Mouse (Mus musculus) kidney, postnatal 0 days (tissue): ENCODE measurements around the gene Hsd17b7. TPM values are rescaled to one million over a fixed set of nuclear protein-coding genes. Genes with fewer than 3 reads are reported as not detected.

Experiments
- ATAC-seq: fragments of 200-750 bp; cut with Nextera tagmentation; replicated peaks from 2 replicates; pipeline ENCODE4 v1.8.0; 2017; ENCODE audit warnings: low read depth, moderate number of reproducible peaks, moderate TSS enrichment, moderate library complexity; ENCODE audit not compliant: low FRiP score
- DNase-seq: peaks from one replicate; pipeline ENCODE4 v3.0.0-alpha.2; 2016; ENCODE audit warnings: low spot score
- H3K27ac ChIP-seq: fragments of 300-500 bp; sonication (generic); 2 replicates; pipeline ENCODE4 v1.5.1; 2014; ENCODE audit warnings: mild to moderate bottlenecking
- H3K27me3 ChIP-seq: fragments of 300-500 bp; sonication (generic); 2 replicates; pipeline ENCODE4 v1.6.1; 2014; ENCODE audit warnings: low read length, mixed read lengths; ENCODE audit not compliant: insufficient read depth
- H3K36me3 ChIP-seq: fragments of 300-500 bp; sonication (generic); 2 replicates; pipeline ENCODE4 v1.6.1; 2014; ENCODE audit warnings: low read length, mixed read lengths; ENCODE audit not compliant: insufficient read depth
- H3K4me1 ChIP-seq: fragments of 300-500 bp; sonication (generic); replicated peaks from 2 replicates; pipeline ENCODE4 v1.6.1; 2014; ENCODE audit warnings: antibody characterized with exemption, low read length, mixed read lengths; ENCODE audit not compliant: insufficient read depth
- H3K4me2 ChIP-seq: fragments of 300-500 bp; sonication (generic); 2 replicates; pipeline ENCODE4 v1.6.1; 2014; ENCODE audit warnings: mild to moderate bottlenecking, low read length, moderate library complexity, mixed read lengths
- H3K4me3 ChIP-seq: fragments of 300-500 bp; sonication (generic); replicated peaks from 2 replicates; pipeline ENCODE4 v1.5.1; 2014; ENCODE audit warnings: low read depth, low read length
- H3K9ac ChIP-seq: fragments of 300-500 bp; sonication (generic); 2 replicates; pipeline ENCODE4 v1.6.1; 2014; ENCODE audit warnings: low read depth, low read length
- H3K9me3 ChIP-seq: fragments of 300-500 bp; sonication (generic); replicated peaks from 2 replicates; pipeline ENCODE4 v1.6.1; 2016; ENCODE audit warnings: low read length, inconsistent platforms, mixed read lengths
- CTCF ChIP-seq: IDR thresholded peaks from 2 replicates; pipeline ENCODE4 v1.5.1; 2016; ENCODE audit warnings: antibody characterized with exemption, low read depth, mild to moderate bottlenecking, moderate library complexity
- WGBS: fragments of 180-500 bp; shearing (Covaris S2); extraction: QIAGEN DNeasy Blood & Tissue Kit; methylation state at CpG from one replicate; pipeline ENCODE4 v1.1.7; 2014; 5-methylcytosine and 5-hydroxymethylcytosine counted together
- polyA plus RNA-seq: library from polyadenylated mRNA; unstranded; fragments of >200 nt; fragmentation: Nextera tagmentation; extraction: Ambion mirVana; gene quantifications from 2 replicates; pipeline ENCODE4 v1.2.1, GENCODE M21; 2015

Gene Hsd17b7
- polyA plus RNA-seq, result 16.4 and 18.1 TPM in 2 replicates

DNA sequence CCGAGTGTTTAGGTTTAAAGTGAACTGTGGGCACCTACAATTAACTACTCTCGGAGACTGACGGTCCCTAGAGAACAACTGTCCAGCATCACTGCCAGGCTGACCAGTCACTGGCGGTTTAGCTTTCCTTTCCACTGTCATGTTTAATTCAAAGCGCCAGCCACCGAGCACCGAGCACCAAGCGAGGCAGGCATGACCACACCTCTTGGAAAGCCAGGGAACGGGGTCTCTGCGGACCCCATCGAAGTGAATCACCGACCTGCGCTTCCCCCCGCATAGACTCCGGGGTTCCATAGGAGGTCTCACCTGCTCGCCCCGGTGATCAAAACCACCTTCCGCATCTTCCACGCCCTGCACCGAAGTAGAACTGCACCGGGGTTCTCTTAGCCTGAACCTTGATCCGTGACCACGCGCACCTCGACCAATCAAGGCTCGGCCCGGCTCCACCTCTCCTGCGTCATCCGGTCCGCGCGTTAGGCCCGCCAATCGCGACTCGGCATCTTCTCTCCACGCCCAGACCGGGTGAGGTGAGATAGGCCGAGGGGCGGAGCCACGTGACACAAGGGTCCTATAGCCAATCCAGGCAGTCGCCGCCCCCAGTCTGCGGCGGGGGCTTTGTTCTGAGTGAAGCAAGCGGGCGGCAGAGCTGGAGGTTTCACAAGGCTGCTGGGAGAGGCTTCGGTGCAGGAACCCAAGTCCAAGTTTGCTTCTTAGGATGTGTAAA is at the start of gene Hsd17b7:
Gene Hsd17b7 (minus strand): TSS at position 450 of the 724 bp plus-strand sequence.
- Histone ChIP-seq H3K4me2 (peak within 1 kb of the TSS; percentile 63), H3K36me3 (no peaks in the 10 kb centered on the region), H3K4me1 (no peaks in the 10 kb centered on the region), H3K27ac (peak within 1 kb of the TSS; percentile 63; the same call in 1 of the 2 replicates), H3K27me3 (no peaks in the 10 kb centered on the region), H3K9ac (peak within 1 kb of the TSS; percentile 62), H3K4me3 (peak within 1 kb of the TSS; percentile 53), H3K9me3 (no peaks in the 10 kb centered on the region)
- no peak for TF ChIP-seq CTCF
- ATAC-seq (peak; percentile 100), DNase-seq (peak; percentile 100)
- under 1% methylated on average over 48 of the region's 48 CpGs for WGBS

DNA sequence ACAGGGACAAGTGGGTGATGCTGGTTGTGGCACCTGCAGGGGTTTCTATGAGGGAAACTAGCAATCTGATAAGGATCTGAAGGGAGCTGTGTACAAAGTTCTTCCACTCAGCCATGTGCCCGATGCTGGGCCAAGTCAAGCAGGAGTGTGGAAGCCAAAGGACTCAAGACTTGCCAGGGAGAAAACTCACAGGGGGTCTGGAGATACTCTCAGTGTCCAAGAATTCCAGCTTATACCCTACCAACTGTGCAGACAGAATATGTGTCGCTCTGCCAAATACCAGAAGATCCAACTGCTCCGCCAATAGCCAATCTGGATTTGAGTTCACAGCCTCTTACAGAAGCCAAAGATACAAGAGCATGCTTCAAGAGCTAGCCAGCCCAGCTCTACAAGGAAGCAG is 45.7 kb upstream of the Hsd17b7 start:
- H3K27ac ChIP-seq, result no peak overlapping the region
- no peak overlapping the region for H3K4me2 ChIP-seq
- no peak for TF ChIP-seq CTCF
- H3K4me1 ChIP-seq, result no peaks in the 10 kb centered on the region
- H3K36me3 ChIP-seq, result no peaks in the 10 kb centered on the region
- no peak overlapping the region for H3K9ac ChIP-seq
- WGBS, result 95% methylated on average over 3 of the region's 3 CpGs
- no peak overlapping the region for H3K4me3 ChIP-seq
- ATAC-seq (no peak), DNase-seq (no peak)
- no peaks in the 10 kb centered on the region for H3K27me3 ChIP-seq
- H3K9me3 ChIP-seq, result peaks cover 13% of the 10 kb centered on the region; the same call in 1 of the 2 replicates

DNA sequence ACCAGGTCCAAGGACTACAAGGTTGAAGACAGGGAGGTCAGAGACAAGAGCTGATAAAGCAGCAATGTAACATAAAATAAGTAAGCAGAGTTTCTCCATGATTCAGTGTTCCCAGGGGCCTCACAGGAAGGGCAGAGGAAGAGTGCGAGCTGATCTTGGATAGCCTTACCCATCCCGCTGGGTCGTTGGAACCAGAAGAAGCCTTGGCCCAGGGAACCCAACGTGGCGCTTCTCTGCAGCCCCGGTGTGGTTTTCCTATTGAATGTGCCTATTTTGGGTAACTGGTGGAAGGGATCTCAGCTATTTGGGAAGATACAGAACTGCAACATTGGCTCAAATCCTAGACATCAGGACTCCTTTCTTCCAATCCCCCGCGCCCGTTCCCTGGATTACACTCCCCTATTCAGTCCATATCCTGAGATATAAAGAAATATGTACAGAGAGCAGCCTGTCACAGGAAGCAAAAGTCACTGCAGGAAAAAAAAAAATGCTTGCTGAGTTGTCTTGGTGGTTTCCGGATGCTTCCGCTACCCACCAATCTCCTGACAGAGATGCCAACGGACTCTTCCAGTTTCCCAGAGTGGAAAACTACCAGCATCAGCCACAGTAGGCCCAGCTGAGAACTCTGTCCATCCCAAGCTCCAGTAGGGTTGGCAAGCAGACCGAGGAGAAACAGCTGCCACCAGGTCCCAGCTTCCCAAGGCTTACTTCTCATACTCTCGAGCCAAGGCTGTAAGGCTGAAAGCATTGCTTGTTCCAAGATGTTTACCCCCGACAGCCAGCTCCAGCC is 41.9 kb upstream of the Hsd17b7 start:
- Histone ChIP-seq H3K4me1 (no peaks in the 10 kb centered on the region), H3K27me3 (no peaks in the 10 kb centered on the region), H3K4me3 (no peak overlapping the region), H3K36me3 (no peaks in the 10 kb centered on the region), H3K4me2 (no peak overlapping the region), H3K27ac (no peak overlapping the region), H3K9ac (no peak overlapping the region), H3K9me3 (0 out of 2 replicates have a peak, but pooled peaks cover 5% of the 10 kb centered on the region)
- no peak for DNase-seq
- WGBS, result 86% methylated on average over 15 of the region's 15 CpGs
- ATAC-seq, result no peak
- TF ChIP-seq CTCF, result no peak

DNA sequence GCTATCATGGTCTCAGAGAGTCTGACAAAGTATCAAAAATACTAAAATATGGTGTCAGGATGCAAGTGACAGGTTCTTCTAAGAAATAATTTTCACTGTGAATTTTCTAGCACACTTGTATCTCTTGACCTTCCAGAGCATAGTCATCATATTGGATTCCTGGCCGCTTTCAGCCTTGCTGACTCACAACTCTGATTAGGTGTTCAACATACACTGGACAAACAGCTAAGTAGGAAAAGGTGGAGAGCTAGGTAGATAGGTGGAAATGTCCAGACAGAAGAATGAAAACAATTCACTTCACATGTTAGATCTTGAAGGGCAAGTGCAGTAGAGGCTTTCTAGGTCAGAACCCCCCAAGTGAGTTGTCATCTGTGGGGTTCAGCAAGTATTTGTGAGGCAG is 40.3 kb upstream of the Hsd17b7 start:
- 94% methylated on average over 1 of the region's 1 CpGs for WGBS
- H3K36me3 ChIP-seq, result no peaks in the 10 kb centered on the region
- no peak for DNase-seq
- TF ChIP-seq CTCF, result no peak
- H3K4me2 ChIP-seq, result no peak overlapping the region
- no peaks in the 10 kb centered on the region for H3K27me3 ChIP-seq
- no peak overlapping the region for H3K9ac ChIP-seq
- no peak overlapping the region for H3K4me3 ChIP-seq
- no peak for ATAC-seq
- no peaks in the 10 kb centered on the region for H3K9me3 ChIP-seq
- H3K4me1 ChIP-seq, result no peaks in the 10 kb centered on the region
- H3K27ac ChIP-seq, result no peak overlapping the region

DNA sequence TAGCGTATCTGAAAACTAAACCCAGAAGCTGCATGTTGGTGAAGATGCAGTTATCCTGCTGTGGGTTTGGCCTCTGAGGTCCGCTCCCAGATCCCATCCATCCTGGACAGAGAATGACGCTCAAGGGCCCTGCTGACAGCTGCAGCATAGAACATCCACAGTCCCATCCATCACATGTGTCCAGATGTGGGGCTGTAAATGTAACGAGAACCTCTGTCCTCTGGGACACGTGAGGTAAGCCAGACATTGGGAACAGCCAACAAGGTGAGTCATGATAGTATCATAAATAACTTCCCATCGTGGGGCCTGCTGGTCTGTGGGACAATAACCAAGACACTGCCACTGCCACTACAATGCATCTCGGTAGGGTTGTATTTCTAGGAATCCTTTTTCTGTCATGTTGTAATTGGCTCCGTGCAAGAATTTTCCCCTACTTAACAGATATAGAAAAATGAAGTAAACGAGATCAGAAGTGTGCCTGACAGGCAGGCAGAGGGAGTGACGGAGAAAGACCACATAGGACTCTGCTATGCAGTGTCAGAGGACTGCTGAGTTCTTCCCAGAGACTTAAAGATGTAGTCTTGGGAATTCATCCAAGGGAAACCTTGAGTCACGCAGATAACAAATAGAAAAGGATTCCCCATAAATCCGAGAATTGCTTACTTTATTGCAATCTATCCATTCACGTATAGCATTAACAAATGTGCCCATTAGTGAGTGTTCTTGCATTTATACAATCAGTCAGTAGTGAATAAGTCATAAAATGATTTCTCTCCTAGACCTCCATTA is 39.6 kb upstream of the Hsd17b7 start:
- 72% methylated on average over 13 of the region's 13 CpGs for WGBS
- H3K9me3 ChIP-seq, result no peaks in the 10 kb centered on the region
- H3K27me3 ChIP-seq, result no peaks in the 10 kb centered on the region
- no peaks in the 10 kb centered on the region for H3K4me1 ChIP-seq
- H3K9ac ChIP-seq, result no peak overlapping the region
- no peak overlapping the region for H3K4me3 ChIP-seq
- H3K36me3 ChIP-seq, result no peaks in the 10 kb centered on the region
- no peak overlapping the region for H3K27ac ChIP-seq
- TF ChIP-seq CTCF, result no peak
- ATAC-seq, result no peak
- no peak for DNase-seq
- no peak overlapping the region for H3K4me2 ChIP-seq

DNA sequence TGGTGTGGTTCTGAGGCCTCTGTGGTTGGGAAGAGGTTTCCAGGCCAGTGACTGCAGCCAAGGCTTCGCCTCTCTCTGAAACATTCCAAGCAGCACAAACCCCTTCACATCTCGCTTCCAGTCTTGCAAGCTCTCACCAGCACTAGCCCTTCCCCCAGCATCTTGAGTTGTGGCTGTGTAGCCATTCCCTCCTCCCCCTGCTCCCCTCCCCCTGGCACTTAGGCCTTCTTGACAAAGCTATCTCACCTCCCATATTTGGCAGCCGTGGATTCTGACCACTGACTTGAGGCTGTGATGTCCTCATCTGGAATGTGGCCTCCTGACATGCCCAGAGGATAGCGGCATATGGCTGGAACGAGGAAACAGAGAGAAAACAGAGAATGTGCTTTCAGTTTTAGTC is 37.5 kb upstream of the Hsd17b7 start:
- Histone ChIP-seq H3K4me2 (no peak overlapping the region), H3K4me3 (no peak overlapping the region), H3K27me3 (no peaks in the 10 kb centered on the region), H3K9me3 (no peaks in the 10 kb centered on the region), H3K36me3 (no peaks in the 10 kb centered on the region), H3K9ac (no peak overlapping the region), H3K4me1 (no peaks in the 10 kb centered on the region), H3K27ac (peak overlapping the region; percentile 42)
- DNase-seq, result peak; percentile 63
- ATAC-seq, result 0 out of 2 replicates have a peak, but pooled peaks have one; percentile 40
- WGBS, result 34% methylated on average over 5 of the region's 5 CpGs
- TF ChIP-seq CTCF, result no peak
